Mouse (Mus musculus): Measurements from ENCODE around the gene Gm3512. TPM values are rescaled to one million over a fixed set of nuclear protein-coding genes. Genes with fewer than 3 reads are reported as not detected.
A peak's percentile ranks its signal among the peaks of the same experiment; 100 is the strongest.
"Not testable (repeated sequence)": the region's sequence is repeated elsewhere in the genome, so short reads cannot be mapped to it uniquely, and the experiment has no call there.

Gene Gm3512
- 1 to 10 TPM; 1.0 to 1.8 TPM for total RNA-seq (2021)

- peak in 1 of 2 experiments; percentile 11 for DNase-seq (ENCODE audit: extremely low spot score in 1 of 2, low spot score in 2 of 2)
- intact Hi-C loops (cut with DNase I): not testable (repeated sequence)
Observed at GRCm38 (mm10) chr14:7174483-7174971, at the start of gene Gm3512. Gm3512 (minus strand) TSS chr14:7174533.

GRCm38 (mm10) chr14:7200070-7200469 is 25.7 kb upstream of the Gm3512 start:
- peak; percentile 3 to 9 for DNase-seq (ENCODE audit: extremely low spot score in 1 of 2, low spot score in 2 of 2)
- intact Hi-C loops (cut with DNase I): not testable (repeated sequence)

DNA sequence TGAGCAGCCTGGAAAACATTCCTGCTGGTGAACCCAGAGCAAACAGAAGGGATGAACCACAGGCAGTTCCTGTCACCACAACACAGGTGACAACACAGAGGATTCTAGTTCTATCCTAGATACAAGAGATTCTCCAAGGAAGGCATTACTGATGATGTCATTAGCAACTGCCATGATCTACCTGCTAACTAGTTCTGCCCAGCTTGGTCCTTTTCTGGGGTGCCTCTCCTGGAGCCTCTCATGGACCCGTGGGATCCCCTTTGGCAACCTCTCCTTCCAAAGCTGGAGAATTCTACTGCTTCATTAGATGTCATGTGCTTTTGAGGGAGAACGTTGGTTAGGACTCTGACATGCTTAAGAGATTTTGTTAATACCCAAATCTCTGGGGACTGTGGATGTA is 20.1 kb upstream of the Gm3512 start, which contains the start of gene Gm16434:
Gene Gm16434 (minus strand): TSS at position 101 of the 400 bp plus-strand sequence.
- DNase-seq (ENCODE audit: extremely low spot score in 1 of 2, low spot score in 2 of 2); intact Hi-C loops (cut with DNase I): not testable (repeated sequence)

DNA sequence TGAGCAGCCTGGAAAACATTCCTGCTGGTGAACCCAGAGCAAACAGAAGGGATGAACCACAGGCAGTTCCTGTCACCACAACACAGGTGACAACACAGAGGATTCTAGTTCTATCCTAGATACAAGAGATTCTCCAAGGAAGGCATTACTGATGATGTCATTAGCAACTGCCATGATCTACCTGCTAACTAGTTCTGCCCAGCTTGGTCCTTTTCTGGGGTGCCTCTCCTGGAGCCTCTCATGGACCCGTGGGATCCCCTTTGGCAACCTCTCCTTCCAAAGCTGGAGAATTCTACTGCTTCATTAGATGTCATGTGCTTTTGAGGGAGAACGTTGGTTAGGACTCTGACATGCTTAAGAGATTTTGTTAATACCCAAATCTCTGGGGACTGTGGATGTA is 49.0 kb downstream of the Gm3512 start, which contains the start of gene Gm6676:
Gene Gm6676 (minus strand): TSS at position 101 of the 400 bp plus-strand sequence.
- intact Hi-C loops (cut with DNase I); DNase-seq (ENCODE audit: extremely low spot score in 1 of 2, low spot score in 2 of 2): not testable (repeated sequence)

DNA sequence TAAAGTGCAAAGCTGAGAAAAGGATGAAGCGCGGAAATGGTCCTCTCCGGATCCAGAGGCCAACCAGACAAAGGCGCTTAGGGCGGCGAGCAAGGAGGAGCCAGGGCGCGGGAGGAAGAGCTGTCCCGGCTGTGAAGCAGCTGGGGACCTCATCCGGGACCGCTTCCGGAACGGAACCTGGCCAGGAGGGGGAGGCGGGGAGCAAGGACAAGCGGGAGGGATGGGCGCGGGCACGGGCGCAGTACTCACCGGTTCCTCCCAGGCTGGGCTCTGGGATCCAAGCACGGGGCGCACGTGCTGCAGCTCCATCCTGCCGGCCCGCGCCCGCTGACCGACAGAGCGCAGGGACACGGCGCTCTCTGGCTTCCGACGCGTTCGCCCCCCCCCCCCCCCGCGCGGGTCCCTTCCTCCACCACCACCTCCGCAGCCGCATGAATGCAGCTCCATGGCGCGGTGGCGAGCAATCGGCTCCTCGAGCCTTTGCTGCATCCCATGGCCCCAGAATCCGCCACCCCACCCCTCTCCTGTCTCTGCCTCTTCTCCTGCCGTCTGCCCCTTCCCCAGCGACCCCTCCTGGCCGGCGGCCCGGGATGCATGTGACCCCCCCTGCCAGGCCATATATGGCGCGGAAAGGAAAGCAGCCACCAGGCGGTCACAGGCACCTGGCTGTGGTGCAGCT is 69.1 kb downstream of the Gm3512 start:
- intact Hi-C loops (cut with DNase I): not testable (repeated sequence)
- peak; percentile 0 to 31 for DNase-seq (ENCODE audit: extremely low spot score in 1 of 2, low spot score in 2 of 2)

Other genes with a start within 250 kb of the Gm3512 start
- not detected for gene Gm6356, start 200.7 kb downstream of the Gm3512 start, total RNA-seq (2021)
- gene Gm10406, start 147.1 kb downstream of the Gm3512 start, total RNA-seq (2021): 1 to 10 TPM in 1 of 2 experiments, under 1 TPM in 1; 0.84 to 1.5 TPM
- gene Gm3685, start 129.6 kb downstream of the Gm3512 start, total RNA-seq (2021): not detected
- gene Gm3696, start 73.9 kb downstream of the Gm3512 start, total RNA-seq (2021): 1 to 10 TPM; 5.3 to 6.8 TPM
- gene Gm6676, start 49.1 kb downstream of the Gm3512 start, total RNA-seq (2021): not detected
- not detected for gene Gm16434, start 20.0 kb upstream of the Gm3512 start, total RNA-seq (2021)
- not detected for gene Gm3727, start 90.2 kb upstream of the Gm3512 start, total RNA-seq (2021)
- gene Gm3739, start 140.5 kb upstream of the Gm3512 start, total RNA-seq (2021): 1 to 10 TPM; 1.3 to 2.3 TPM
- gene Gm5797, start 157.9 kb upstream of the Gm3512 start, total RNA-seq (2021): not detected
- gene Gm8374, start 190.6 kb upstream of the Gm3512 start, total RNA-seq (2021): not detected